Mouse (Mus musculus): ENCODE data around the gene Slc22a26. TPM values are rescaled to one million over a fixed set of nuclear protein-coding genes. Genes with fewer than 3 reads are reported as not detected.

Gene Slc22a26
- not detected in 2 replicates for polyA plus RNA-seq (2021; fragmentation: Nextera tagmentation)
- long read RNA-seq, experiment 1 = 0 reads
- long read RNA-seq, experiment 2 = 0 reads

GRCm38 (mm10) chr19:7802571-7802970 is at the start of gene Slc22a26:
Gene Slc22a26 (minus strand): TSS chr19:7802667.

Other genes with a start within 250 kb of the Slc22a26 start
- 17.1 and 23.7 TPM in 2 replicates for gene Pla2g16, start 245.2 kb downstream of the Slc22a26 start, polyA plus RNA-seq (2021; fragmentation: Nextera tagmentation)
- 0.15 and 0.21 TPM in 2 replicates for gene Lgals12, start 195.5 kb downstream of the Slc22a26 start, polyA plus RNA-seq (2021; fragmentation: Nextera tagmentation)
- gene Hrasls5, start 190.1 kb downstream of the Slc22a26 start, polyA plus RNA-seq (2021; fragmentation: Nextera tagmentation) = 0.13 TPM in 1 of 2 replicates, not detected in the other
- not detected in 2 replicates for gene Slc22a19, start 91.4 kb downstream of the Slc22a26 start, polyA plus RNA-seq (2021; fragmentation: Nextera tagmentation)
- not detected in 2 replicates for gene Slc22a27, start 163.4 kb upstream of the Slc22a26 start, polyA plus RNA-seq (2021; fragmentation: Nextera tagmentation)